Mouse (Mus musculus): ENCODE results near the gene Alg5. TPM values are rescaled to one million over a fixed set of nuclear protein-coding genes. Genes with fewer than 3 reads are reported as not detected.
"Not testable (repeated sequence)": the region's sequence is repeated elsewhere in the genome, so short reads cannot be mapped to it uniquely, and the experiment has no call there.

Alg5 gene
- total RNA-seq (2014; rRNA removed) (12.3 and 16.3 TPM in 2 replicates), polyA plus RNA-seq (2015; fragmentation: Nextera tagmentation; extraction: Ambion mirVana) (65.1 and 72.0 TPM in 2 replicates)

DNA sequence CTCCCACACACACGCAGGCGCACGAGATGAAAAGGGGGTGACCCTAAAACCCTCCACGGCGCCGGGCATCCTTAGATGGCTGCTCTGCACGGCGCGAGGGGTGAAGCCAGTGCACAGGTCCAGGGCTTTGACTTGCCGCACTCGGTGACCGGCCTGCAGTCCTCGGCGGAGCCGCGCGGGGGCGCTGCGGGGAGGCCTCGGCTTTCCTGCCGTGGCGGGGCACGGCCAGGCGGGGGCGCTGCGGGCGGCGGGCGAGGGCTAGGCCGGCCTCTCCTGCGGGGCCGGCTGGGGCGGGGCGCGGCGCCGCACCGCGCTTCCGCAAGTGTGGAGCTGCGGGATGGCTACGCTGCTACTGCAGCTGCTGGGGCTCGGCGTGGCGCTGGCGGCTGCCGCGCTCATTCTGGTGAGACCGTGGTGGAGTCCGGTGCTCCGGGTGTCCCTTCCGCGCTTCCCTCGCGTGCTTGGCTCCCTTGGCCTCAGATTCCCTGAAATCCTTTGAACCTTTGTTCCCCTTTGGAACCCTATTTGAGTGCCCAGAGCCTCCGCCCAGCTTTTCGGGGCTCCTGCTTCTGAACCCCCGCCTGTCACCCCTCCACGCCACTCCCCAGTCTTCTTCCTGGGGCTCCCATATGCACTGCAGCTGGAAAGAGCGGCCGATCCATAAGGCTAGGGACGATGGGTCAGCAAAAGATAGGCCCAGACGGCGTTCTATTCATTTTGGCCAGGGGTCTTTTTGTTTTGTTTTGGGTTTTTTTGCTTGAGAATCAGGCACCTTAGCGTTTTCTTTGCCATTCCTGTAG lies at the start of gene Alg5, which contains the start of gene Exosc8:
Gene Alg5, plus strand, starts transcription at position 293 of the 800 bp plus-strand sequence.
Gene Exosc8, minus strand, starts transcription at position 147 of the 800 bp plus-strand sequence.
- DNase-seq (ENCODE audit: low spot score) (peak; percentile 90), ATAC-seq (peak; percentile 93)
- Histone ChIP-seq H3K27me3 (ENCODE audit: insufficient read depth, low read length) (no peaks in the 10 kb centered on the region), H3K9me3 (ENCODE audit: low read length) (no peaks in the 10 kb centered on the region), H3K36me3 (ENCODE audit: insufficient read depth, low read length) (peaks cover 29% of the 10 kb centered on the region), H3K9ac (replicated peaks; ENCODE audit: low read length) (peak within 1 kb of the TSS; percentile 96), H3K4me2 (ENCODE audit: low read depth, low read length) (peak within 1 kb of the TSS; percentile 93), H3K4me3 (ENCODE audit: low read length) (peak within 1 kb of the TSS; percentile 90), H3K27ac (peak within 1 kb of the TSS; percentile 99), H3K4me1 (ENCODE audit: insufficient read depth, low read length) (peaks cover 4% of the 10 kb centered on the region; the same call in 1 of the 2 replicates)
- WGBS: under 1% methylated on average over 51 of the region's 65 CpGs
- peak; percentile 74 for TF ChIP-seq CTCF (IDR thresholded peaks at IDR 0.05; ENCODE audit: low read depth)

DNA sequence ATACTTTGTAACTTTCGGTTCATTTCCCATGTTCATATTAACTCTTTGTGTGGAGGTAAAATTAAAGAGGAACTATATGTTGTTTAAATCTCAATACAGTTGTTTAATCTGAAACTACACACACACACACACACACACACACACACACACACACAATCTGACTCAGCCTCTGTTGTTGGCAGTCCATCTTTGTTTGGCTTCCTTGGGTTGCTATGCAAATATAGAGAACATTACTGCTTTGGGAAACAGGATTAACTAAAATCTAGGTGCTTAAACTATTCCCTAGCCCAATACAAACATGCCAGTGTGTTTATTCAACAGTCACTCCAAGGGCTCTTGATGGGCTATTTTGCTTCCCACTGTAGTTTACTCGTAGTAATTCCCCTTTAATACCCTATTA lies 48.1 kb upstream of the Alg5 start:
- Histone ChIP-seq H3K27me3 (ENCODE audit: insufficient read depth, low read length) (no peaks in the 10 kb centered on the region), H3K9ac (replicated peaks; ENCODE audit: low read length) (no peak overlapping the region)

GRCm38 (mm10) chr3:54689091-54689490 lies 46.2 kb upstream of the Alg5 start:
- H3K4me3 ChIP-seq (ENCODE audit: low read length): no peak overlapping the region
- no peak overlapping the region for H3K27ac ChIP-seq
- no peak overlapping the region for H3K9ac ChIP-seq (replicated peaks; ENCODE audit: low read length)
- ATAC-seq (no peak), DNase-seq (ENCODE audit: low spot score) (peak; percentile 61)
- no peaks in the 10 kb centered on the region for H3K4me1 ChIP-seq (ENCODE audit: insufficient read depth, low read length)
- H3K4me2 ChIP-seq (ENCODE audit: low read depth, low read length): no peak overlapping the region
- 49% methylated on average over 2 of the region's 2 CpGs for WGBS
- H3K27me3 ChIP-seq (ENCODE audit: insufficient read depth, low read length): no peaks in the 10 kb centered on the region
- no peaks in the 10 kb centered on the region for H3K9me3 ChIP-seq (ENCODE audit: low read length)
- H3K36me3 ChIP-seq (ENCODE audit: insufficient read depth, low read length): no peaks in the 10 kb centered on the region
- TF ChIP-seq CTCF (IDR thresholded peaks at IDR 0.05; ENCODE audit: low read depth): peak; percentile 61

More for the DNA sequence above, 48.1 kb upstream of the Alg5 start:
- no peak for ATAC-seq
- H3K4me1 ChIP-seq (ENCODE audit: insufficient read depth, low read length): no peaks in the 10 kb centered on the region
- TF ChIP-seq CTCF (IDR thresholded peaks at IDR 0.05; ENCODE audit: low read depth): no peak
- no peaks in the 10 kb centered on the region for H3K36me3 ChIP-seq (ENCODE audit: insufficient read depth, low read length)
- H3K27ac ChIP-seq: no peak overlapping the region
- no peak for DNase-seq (ENCODE audit: low spot score)
- no peaks in the 10 kb centered on the region for H3K9me3 ChIP-seq (ENCODE audit: low read length)
- 74% methylated on average over 2 of the region's 2 CpGs for WGBS
- H3K4me2 ChIP-seq (ENCODE audit: low read depth, low read length): no peak overlapping the region
- no peak overlapping the region for H3K4me3 ChIP-seq (ENCODE audit: low read length)

DNA sequence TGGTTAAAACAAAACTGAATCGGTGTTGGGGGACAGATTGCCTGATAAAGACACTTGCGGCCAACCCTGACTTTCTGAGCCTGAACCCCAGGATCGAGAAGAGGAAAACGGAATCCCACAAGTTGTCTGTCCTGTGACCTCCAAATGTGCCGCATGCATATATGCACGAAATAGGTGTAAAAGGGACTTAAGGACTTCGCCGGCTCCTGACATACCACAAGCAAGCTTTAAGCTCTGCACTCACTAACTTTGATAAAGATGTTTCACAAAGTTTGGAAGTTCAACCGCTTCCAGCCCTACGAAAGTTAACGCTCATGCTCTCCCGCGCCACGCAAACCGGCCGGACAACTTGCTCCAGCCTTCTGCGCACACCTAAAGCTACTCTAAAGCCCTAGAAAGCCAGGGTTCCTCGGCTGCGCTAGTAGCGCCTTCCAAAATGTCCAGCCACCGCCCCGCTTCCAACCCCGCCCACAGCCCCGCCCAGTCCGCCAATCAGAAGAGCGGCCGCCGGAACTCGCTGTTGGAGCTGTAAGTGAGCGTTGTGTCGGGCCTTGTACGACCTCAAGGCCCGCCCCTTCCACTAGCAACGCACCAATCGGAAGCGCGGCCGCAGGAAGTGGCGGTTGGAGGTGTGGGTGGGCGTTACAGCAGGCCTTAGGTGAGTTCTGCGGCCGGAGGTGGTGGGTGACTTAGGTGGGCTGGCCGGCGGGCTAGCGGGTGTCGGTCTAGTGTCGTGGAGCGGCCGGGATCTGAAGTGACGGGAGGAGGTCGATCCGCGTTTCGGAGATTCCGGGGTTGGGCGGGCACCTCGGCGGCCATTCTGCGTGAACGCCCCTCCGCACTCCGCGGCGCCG lies 42.9 kb upstream of the Alg5 start, which contains the start of gene Supt20:
Gene Supt20, plus strand, starts transcription at position 606 of the 854 bp plus-strand sequence.
- Histone ChIP-seq H3K36me3 (ENCODE audit: insufficient read depth, low read length) (peaks cover 11% of the 10 kb centered on the region; the same call in 1 of the 2 replicates), H3K27ac (peak within 1 kb of the TSS; percentile 74), H3K9ac (replicated peaks; ENCODE audit: low read length) (peak within 1 kb of the TSS; percentile 65), H3K4me3 (ENCODE audit: low read length) (peak within 1 kb of the TSS; percentile 63), H3K9me3 (ENCODE audit: low read length) (no peaks in the 10 kb centered on the region), H3K4me1 (ENCODE audit: insufficient read depth, low read length) (no peaks in the 10 kb centered on the region; the same call in 1 of the 2 replicates), H3K27me3 (ENCODE audit: insufficient read depth, low read length) (no peaks in the 10 kb centered on the region), H3K4me2 (ENCODE audit: low read depth, low read length) (peak within 1 kb of the TSS; percentile 70)
- TF ChIP-seq CTCF (IDR thresholded peaks at IDR 0.05; ENCODE audit: low read depth): no peak
- ATAC-seq (peak; percentile 99), DNase-seq (ENCODE audit: low spot score) (peak; percentile 97)
- WGBS: 2% methylated on average over 65 of the region's 65 CpGs

DNA sequence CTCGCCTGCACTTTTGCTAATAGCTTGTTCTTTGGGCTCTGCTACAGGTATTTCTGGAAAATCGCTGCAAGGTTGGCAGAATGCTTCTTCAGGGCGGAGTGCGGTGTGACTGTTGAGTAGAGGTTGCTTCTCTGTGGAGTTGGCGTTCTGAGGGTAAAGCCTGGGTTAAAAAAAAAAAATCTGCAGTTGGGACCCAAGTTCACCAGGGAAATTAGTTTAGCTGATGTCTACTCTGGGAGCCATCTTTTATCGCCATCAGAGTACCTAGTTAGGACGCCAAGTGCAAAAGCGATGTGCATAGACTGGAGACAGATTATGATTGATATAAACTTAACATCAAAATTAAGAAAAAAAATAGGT lies 42.3 kb upstream of the Alg5 start:
- Histone ChIP-seq H3K27ac (peak overlapping the region; percentile 74), H3K4me2 (ENCODE audit: low read depth, low read length) (peak overlapping the region; percentile 63), H3K4me1 (ENCODE audit: insufficient read depth, low read length) (no peaks in the 10 kb centered on the region; the same call in 1 of the 2 replicates), H3K9ac (replicated peaks; ENCODE audit: low read length) (peak overlapping the region; percentile 65), H3K9me3 (ENCODE audit: low read length) (no peaks in the 10 kb centered on the region), H3K4me3 (ENCODE audit: low read length) (peak overlapping the region; percentile 63), H3K27me3 (ENCODE audit: insufficient read depth, low read length) (no peaks in the 10 kb centered on the region), H3K36me3 (ENCODE audit: insufficient read depth, low read length) (peaks cover 11% of the 10 kb centered on the region; the same call in 1 of the 2 replicates)
- DNase-seq (ENCODE audit: low spot score) (no peak), ATAC-seq (no peak; the same call in 1 of the 2 replicates)
- under 1% methylated on average over 8 of the region's 8 CpGs for WGBS
- TF ChIP-seq CTCF (IDR thresholded peaks at IDR 0.05; ENCODE audit: low read depth): no peak

DNA sequence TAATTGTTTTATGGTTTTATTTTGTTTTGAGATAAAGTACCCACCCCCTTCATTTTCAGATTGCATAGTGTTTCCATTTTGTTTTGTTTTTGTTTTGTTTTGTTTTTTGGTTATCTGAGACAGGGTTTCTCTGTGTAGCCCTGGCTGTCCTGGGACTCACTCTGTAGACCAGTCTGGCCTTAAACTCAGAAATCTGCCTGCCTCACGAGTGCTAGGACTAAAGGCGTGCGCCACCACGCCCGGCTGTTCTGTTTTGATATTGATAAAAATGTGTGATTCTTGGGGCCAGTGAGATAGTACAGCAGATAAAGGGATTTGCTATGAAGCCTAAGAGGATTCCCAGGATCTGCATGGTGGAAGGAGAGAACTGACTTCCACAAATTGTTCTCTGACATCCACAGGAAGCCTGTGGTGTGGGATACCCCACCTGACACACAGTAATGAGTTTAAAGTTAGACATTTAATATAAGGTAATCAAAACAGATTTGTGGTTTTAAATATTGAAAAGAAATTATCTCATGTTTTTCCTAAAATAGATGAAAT lies 35.5 kb upstream of the Alg5 start:
- H3K9me3 ChIP-seq (ENCODE audit: low read length): no peaks in the 10 kb centered on the region
- peaks cover 23% of the 10 kb centered on the region for H3K36me3 ChIP-seq (ENCODE audit: insufficient read depth, low read length)
- TF ChIP-seq CTCF (IDR thresholded peaks at IDR 0.05; ENCODE audit: low read depth): no peak
- H3K4me2 ChIP-seq (ENCODE audit: low read depth, low read length): no peak overlapping the region
- H3K27ac ChIP-seq: no peak overlapping the region
- no peaks in the 10 kb centered on the region for H3K4me1 ChIP-seq (ENCODE audit: insufficient read depth, low read length)
- ATAC-seq (no peak), DNase-seq (ENCODE audit: low spot score) (no peak)
- no peaks in the 10 kb centered on the region for H3K27me3 ChIP-seq (ENCODE audit: insufficient read depth, low read length)
- H3K4me3 ChIP-seq (ENCODE audit: low read length): no peak overlapping the region
- 94% methylated on average over 5 of the region's 5 CpGs for WGBS
- H3K9ac ChIP-seq (replicated peaks; ENCODE audit: low read length): no peak overlapping the region

- H3K9ac ChIP-seq (replicated peaks; ENCODE audit: low read length); H3K27me3 ChIP-seq (ENCODE audit: insufficient read depth, low read length); H3K27ac ChIP-seq; DNase-seq (ENCODE audit: low spot score); ATAC-seq; H3K4me2 ChIP-seq (ENCODE audit: low read depth, low read length); H3K4me1 ChIP-seq (ENCODE audit: insufficient read depth, low read length); H3K4me3 ChIP-seq (ENCODE audit: low read length); H3K9me3 ChIP-seq (ENCODE audit: low read length): not testable (repeated sequence)
- H3K36me3 ChIP-seq (ENCODE audit: insufficient read depth, low read length): peaks cover 28% of the 10 kb centered on the region
- 97% methylated on average over 8 of the region's 8 CpGs for WGBS
These were observed 31.2 kb upstream of the Alg5 start for GRCm38 (mm10) chr3:54704106-54704505.

Data from hindbrain, postnatal 0 days (tissue).